Mouse (Mus musculus) gastrocnemius, adult 2 months (tissue): ENCODE results near the gene Tssk4. TPM values are rescaled to one million over a fixed set of nuclear protein-coding genes. Genes with fewer than 3 reads are reported as not detected.

Experiments
- DNase-seq: peaks from one replicate; pipeline ENCODE4 v3.0.0; 2022
- H3K27ac ChIP-seq: fragments of 200-600 bp; 2 replicates; pipeline ENCODE4 v1.8.1; 2022; ENCODE audit warnings: mild to moderate bottlenecking
- H3K4me3 ChIP-seq: fragments of 200-600 bp; 2 replicates; pipeline ENCODE4 v1.8.1; 2022; ENCODE audit warnings: mild to moderate bottlenecking, moderate library complexity
- CTCF ChIP-seq: fragments of 200-600 bp; IDR thresholded peaks from 2 replicates; pipeline ENCODE4 v1.8.1; 2022; ENCODE audit warnings: antibody characterized with exemption, mild to moderate bottlenecking, moderate library complexity
- intact Hi-C: fragments of 180-260 bp; cut with DNase I; formaldehyde crosslinking; loops from one replicate; pipeline ENCODE4 v1.15.1; 2025
- total RNA-seq, 2 experiments: library from RNA; stranded (reverse); gene quantifications; 2 replicates each; pipeline ENCODE4 v1.2.3; 2021

Tssk4 gene
- total RNA-seq, 2 experiments from 2014 or later, result 0.20 to 0.28 TPM

DNA sequence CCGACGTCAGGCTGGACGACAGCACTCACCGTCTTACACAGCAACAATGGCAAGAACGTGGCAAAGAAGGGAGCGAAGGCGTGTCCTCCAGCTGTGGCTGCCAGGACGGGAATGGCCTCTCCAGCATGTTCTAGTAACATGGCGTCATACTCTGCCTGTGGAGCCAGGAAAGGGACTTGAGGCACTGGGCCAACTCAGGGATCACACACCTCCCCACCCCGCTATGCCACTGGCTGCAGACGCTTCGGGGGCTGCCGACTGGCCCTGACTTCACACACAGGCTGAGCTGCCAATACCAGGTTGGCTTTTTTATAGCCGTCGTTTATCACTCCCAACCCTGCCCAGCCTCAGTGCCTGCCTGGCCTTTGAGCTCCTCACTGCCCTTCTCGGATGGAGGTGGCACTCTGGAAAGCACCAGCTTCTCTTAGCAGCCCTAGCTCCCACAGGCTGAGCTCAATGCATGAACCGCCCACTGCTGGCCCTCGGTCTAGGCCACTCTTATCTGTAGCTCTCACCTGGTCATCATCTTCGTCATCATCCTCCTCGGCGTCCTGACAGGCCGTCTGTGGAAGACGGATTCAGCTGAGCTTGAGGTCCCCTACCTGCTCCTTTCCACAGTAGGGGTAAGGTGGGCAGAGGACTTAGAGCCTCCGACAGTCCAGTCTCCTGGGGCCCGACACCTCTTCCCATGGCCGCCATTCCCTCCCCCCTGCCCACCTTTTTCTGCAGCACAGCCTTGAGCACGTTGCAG is 21.7 kb upstream of the Tssk4 start:
- intact Hi-C loops, result loop anchor here (2.0 kb wide), 1 partner anchor 115 kb away; no protein-coding TSS in a partner anchor
- DNase-seq, result no peak
- no peak overlapping the region for H3K27ac ChIP-seq
- no peak overlapping the region for H3K4me3 ChIP-seq
- no peak for TF ChIP-seq CTCF

- peak; percentile 70 for DNase-seq
- TF ChIP-seq CTCF, result peak; percentile 90
- H3K4me3 ChIP-seq, result no peak overlapping the region
- no peak overlapping the region for H3K27ac ChIP-seq
- intact Hi-C loops, result loop anchor here (2.0 kb wide), 1 partner anchor 113 kb away; no protein-coding TSS in a partner anchor
Measured at GRCm38 (mm10) chr14:55629312-55629711, 20.7 kb upstream of the Tssk4 start.

GRCm38 (mm10) chr14:55634874-55635522 is 15.0 kb upstream of the Tssk4 start:
- H3K27ac ChIP-seq, result peak overlapping the region; percentile 87
- DNase-seq, result no peak
- intact Hi-C loops, result no loop called here

DNA sequence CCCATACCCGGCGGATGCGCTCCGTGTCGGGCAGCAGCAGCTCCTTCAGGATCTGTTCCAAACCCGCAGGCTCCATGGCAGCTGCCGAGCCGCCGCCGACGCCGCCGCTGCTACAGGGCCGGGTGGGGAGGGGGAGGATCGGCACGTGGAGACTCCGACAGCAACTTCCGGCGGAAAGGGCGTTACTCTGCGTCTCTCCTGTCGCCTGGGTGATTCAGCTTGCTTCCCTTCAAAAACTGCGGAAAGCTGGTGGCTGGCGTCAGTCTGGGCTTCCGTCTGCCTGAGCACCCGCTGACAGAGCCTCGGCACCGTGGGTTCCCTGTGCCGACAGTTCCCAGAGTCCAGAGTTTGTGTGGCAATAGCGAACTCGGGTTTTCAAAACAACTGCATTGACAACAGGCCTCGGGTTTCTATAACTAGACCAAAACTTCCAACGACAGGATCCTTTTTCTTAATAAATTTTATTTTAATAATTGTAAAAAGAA is 14.4 kb upstream of the Tssk4 start, which contains the start of gene Ipo4:
Ipo4 (minus strand) TSS at position 435 of the 485 bp plus-strand sequence.
- Histone ChIP-seq H3K27ac (peak within 1 kb of the TSS; percentile 87), H3K4me3 (peak within 1 kb of the TSS; percentile 84)
- no peak for TF ChIP-seq CTCF
- DNase-seq, result peak; percentile 93
- intact Hi-C loops, result no loop called here

More at GRCm38 (mm10) chr14:55634874-55635522, 15.0 kb upstream of the Tssk4 start:
- peak overlapping the region; percentile 84 for H3K4me3 ChIP-seq
- TF ChIP-seq CTCF, result no peak

DNA sequence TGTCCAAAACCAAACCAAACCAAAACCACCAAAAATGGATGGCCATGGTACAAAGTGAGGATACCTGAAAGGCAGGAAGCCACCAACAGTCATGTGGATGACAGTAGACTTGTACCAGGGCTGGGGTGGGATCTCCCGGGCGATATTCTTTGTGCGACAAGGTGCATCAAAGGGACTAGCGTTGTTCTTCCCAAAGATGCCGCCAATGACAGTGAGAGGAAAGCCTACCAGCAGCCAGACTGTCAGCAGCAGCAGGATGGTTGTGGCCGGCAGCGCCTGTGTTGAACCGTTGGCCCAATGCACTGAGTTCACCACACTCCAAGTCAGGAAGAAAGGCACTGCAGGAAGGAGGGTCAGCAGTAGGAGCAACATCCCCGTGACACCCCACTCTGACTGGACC is 12.2 kb upstream of the Tssk4 start, which contains the start of gene Gm49378:
Gm49378 (minus strand) TSS at position 101 of the 400 bp plus-strand sequence.
- Histone ChIP-seq H3K27ac (no peak within 1 kb of the TSS), H3K4me3 (no peak within 1 kb of the TSS)
- intact Hi-C loops, result no loop called here
- TF ChIP-seq CTCF, result no peak
- no peak for DNase-seq

DNA sequence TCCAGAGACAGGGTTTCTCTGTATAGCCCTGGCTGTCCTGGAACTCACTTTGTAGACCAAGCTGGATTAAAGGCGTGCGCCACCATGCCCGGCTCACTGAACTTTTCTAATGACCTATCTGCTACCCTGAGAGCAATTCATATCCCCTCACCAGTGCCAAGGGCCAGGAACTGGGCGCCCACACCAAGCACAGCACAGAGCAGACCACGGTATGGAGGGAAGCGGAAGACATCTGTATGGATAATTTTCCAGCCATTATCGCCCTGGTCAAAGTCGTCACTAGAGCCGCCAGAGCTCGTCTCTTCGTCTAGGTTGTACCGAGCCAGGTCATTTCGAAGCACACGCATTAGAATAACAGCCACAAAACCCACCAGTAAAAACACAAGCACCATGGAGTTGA is 9.2 kb upstream of the Tssk4 start:
- Histone ChIP-seq H3K4me3 (no peak overlapping the region), H3K27ac (no peak overlapping the region)
- no peak for TF ChIP-seq CTCF
- no peak for DNase-seq
- intact Hi-C loops, result no loop called here

DNA sequence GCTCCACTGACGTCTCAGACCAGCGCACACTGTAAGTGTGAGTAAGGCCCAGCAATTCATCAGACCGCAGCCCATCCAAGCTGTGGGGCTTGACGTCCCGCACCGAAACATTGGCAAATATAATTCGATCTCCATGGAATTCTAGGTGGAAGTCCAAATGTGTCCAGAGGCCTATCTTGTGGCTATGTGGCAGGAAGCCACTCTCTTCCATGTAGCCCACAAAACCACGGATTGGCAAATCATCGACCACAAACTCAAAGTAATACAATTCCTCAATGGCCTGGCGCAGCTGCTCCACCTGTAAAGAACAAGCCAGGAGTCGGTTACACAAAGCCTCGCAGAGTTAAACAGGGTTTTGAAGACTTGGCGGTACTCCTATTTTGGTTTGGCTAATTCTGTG is 8.7 kb upstream of the Tssk4 start:
- H3K27ac ChIP-seq, result no peak overlapping the region
- no peak overlapping the region for H3K4me3 ChIP-seq
- no peak for TF ChIP-seq CTCF
- no peak for DNase-seq
- intact Hi-C loops, result no loop called here

DNA sequence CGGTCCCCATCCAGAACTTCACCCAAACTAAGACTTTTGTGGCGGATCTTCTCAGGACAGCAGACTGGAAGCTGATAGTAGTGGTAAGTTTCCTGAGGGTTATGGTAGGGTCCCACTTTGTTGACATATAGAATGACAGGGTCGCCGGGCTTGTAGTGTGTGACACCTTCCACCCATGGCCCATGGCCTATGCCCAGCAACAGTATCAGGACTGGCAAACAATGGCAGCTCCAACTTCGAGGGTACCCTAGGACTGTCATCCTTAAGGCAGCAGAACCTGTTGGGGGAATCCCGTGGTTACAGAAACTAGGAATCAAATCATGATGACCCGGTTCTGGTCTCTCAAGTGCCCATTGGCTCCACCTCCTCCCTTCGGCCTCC is 7.3 kb upstream of the Tssk4 start:
- peak overlapping the region; percentile 94 for H3K4me3 ChIP-seq
- no peak for DNase-seq
- intact Hi-C loops, result no loop called here
- no peak for TF ChIP-seq CTCF
- peak overlapping the region; percentile 100 for H3K27ac ChIP-seq

- H3K27ac ChIP-seq, result peak within 1 kb of the TSS; percentile 100
- no peak; the same call in 1 of the 2 replicates for TF ChIP-seq CTCF
- intact Hi-C loops, result no loop called here
- H3K4me3 ChIP-seq, result peak within 1 kb of the TSS; percentile 94
- DNase-seq, result peak; percentile 90
Measured at GRCm38 (mm10) chr14:55643060-55643907, 6.7 kb upstream of the Tssk4 start, which contains the start of gene Tm9sf1. TSS of gene Tm9sf1 (minus strand) at chr14:55643806.

- intact Hi-C loops, result no loop called here
Measured at GRCm38 (mm10) chr14:55644261-55644888, 5.6 kb upstream of the Tssk4 start.

GRCm38 (mm10) chr14:55651528-55651927 is 1.5 kb downstream of the Tssk4 start:
- TF ChIP-seq CTCF, result no peak

More at GRCm38 (mm10) chr14:55644261-55644888, 5.6 kb upstream of the Tssk4 start:
- Histone ChIP-seq H3K4me3 (peak overlapping the region; percentile 94), H3K27ac (peak overlapping the region; percentile 100)
- DNase-seq, result no peak
- no peak for TF ChIP-seq CTCF

GRCm38 (mm10) chr14:55656935-55657334 is 7.0 kb downstream of the Tssk4 start:
- H3K27ac ChIP-seq, result peak overlapping the region; percentile 43; the same call in 1 of the 2 replicates
- TF ChIP-seq CTCF, result no peak
- DNase-seq, result no peak
- intact Hi-C loops, result no loop called here
- no peak overlapping the region for H3K4me3 ChIP-seq

More at GRCm38 (mm10) chr14:55651528-55651927, 1.5 kb downstream of the Tssk4 start:
- no peak for DNase-seq
- intact Hi-C loops, result no loop called here
- no peak overlapping the region for H3K4me3 ChIP-seq
- H3K27ac ChIP-seq, result no peak overlapping the region
